Mouse (Mus musculus) splenic B cell, adult 2 months (primary cell): ENCODE data around the gene Ddx5.

Source experiments
- DNase-seq: peaks from one replicate; pipeline ENCODE4 v3.0.0-alpha.2; 2011; ENCODE audit warnings: low read depth, low spot score
- H3K27me3 ChIP-seq: 2 replicates; pipeline ENCODE4 v1.6.1; 2012; ENCODE audit warnings: mild to moderate bottlenecking, low read length, moderate library complexity, mixed read lengths; ENCODE audit not compliant: control insufficient read depth, poor library complexity, insufficient read depth, severe bottlenecking
- H3K36me3 ChIP-seq: 2 replicates; pipeline ENCODE4 v1.6.1; 2012; ENCODE audit warnings: mild to moderate bottlenecking, low read length, moderate library complexity, mixed read lengths; ENCODE audit not compliant: control insufficient read depth, poor library complexity, insufficient read depth, severe bottlenecking

The Ddx5 gene

DNA sequence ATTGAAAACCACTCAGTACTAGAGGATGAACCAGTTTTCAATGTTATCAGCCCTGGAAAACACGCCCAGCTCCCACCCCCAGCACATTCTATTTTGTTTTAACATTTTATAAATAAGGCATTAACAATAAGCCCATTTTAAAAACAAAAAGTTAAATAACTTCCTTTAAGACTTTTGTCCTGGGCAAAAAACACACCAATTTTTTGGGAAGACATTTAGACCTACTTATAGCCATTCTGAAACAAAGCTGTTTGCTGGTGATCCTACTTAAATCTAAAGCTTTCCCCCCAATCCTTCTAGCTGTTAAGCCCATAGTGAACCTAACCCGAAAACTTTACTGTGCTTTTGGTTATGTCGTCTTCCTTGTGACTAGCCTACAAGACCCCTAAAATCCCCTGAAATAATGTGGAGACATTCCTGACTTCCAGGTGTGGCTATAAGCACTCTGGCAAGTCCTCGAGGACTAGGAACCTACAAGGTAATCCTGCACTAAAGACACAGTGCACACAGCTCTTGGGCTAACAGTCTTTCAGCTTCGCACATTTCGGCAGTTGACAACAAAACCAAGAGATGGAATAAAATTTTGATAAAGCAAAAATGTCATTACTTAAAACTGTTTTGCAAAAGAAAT is 8.3 kb downstream of the Ddx5 start:
- no peaks in the 10 kb centered on the region for H3K27me3 ChIP-seq
- peak; percentile 28 for DNase-seq

DNA sequence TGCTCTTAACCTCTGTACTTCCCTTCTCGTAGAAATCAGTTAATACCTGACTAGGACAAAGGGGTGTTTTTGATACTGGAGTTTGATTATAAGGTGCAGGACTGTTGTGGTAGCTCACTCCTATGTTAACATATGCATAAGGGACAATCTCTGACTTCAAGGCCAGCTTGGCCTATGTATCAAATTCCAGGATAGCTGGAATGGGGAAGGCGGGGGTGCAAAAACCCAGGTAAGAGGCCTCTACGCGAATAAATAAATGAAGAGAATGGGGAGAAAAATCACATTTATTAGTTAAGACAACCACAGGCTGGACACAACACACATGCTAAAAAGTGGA is 8.9 kb downstream of the Ddx5 start:
- DNase-seq, result no peak
- no peaks in the 10 kb centered on the region for H3K27me3 ChIP-seq
- peaks cover 48% of the 10 kb centered on the region for H3K36me3 ChIP-seq

More for the DNA sequence above, 8.3 kb downstream of the Ddx5 start:
- peaks cover 53% of the 10 kb centered on the region for H3K36me3 ChIP-seq

DNA sequence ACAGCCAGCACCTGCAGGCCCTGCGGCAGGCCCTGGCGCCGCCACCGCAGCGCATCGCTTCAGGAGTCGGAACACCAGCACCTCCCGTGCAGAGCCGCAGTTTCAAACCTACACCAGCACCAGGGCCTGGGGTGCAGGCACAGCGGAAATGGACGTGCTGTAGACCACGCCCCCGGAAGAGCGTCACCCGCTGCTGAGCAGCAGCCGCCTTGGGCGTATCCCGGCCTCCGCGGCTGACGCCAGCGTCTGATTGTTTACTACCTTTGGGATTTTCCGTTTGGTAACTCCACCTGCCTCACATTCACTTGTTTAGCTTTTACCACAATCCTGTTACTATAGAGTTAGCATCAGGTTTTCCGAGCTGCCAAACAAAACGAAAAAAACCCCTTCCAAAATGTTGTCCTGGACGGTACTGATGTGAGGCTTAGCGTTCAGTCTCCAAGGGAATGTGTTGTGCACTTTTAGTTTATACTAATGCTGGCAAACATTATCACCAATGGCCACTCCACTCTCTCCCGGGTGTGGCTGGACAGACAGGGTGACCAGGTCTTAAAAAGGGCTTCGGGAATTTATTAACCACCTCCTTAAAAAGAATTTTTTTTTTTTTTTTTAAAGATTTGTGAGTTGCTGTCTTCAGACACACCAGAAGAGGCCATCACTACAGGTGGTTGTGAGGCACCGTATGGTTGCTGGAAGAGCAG is 9.4 kb downstream of the Ddx5 start, which contains the start of gene Polg2:
Gene Polg2 (minus strand): TSS at position 150 of the 701 bp plus-strand sequence.
- peaks cover 49% of the 10 kb centered on the region for H3K36me3 ChIP-seq
- no peaks in the 10 kb centered on the region for H3K27me3 ChIP-seq
- DNase-seq, result peak; percentile 97

DNA sequence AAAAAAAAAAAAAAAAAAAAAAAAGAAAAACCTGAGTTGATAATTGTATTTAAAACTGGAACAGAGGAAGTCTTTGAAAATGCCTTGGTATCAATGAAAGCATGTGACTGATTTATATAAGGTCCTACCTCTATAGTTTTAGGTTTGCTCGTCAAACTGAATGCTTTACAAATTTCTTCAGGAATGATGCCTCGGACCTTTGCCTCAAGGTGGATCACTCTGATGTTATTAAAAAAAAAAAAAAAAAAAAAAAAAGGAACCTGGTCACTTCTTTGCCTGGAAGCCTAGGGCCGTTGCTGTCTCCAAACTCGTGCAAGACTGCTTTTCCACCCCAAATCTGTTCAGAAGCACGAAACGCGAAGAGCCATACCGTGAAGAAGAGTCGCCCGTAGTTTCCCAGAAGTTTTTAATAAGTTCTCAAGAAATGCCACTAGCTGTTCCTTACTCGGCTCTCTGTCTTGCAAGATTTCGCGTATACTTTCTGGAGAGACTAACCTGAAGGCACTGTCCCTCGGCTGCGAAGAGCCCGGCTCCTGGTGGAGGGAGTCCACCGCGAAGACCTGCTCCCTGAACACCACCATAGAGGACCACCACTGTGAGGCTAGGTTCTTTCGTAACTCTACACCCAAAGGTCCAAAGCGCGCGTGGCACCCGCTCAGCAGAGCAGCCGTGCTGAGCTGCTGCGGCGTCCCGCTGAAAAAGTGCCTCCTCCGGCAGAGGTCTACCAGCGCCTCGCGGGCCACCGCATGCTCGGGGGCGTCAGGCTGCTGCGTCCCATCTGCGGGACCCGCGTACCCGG is 10.2 kb downstream of the Ddx5 start:
- H3K36me3 ChIP-seq, result peaks cover 49% of the 10 kb centered on the region
- no peaks in the 10 kb centered on the region for H3K27me3 ChIP-seq
- no peak for DNase-seq

DNA sequence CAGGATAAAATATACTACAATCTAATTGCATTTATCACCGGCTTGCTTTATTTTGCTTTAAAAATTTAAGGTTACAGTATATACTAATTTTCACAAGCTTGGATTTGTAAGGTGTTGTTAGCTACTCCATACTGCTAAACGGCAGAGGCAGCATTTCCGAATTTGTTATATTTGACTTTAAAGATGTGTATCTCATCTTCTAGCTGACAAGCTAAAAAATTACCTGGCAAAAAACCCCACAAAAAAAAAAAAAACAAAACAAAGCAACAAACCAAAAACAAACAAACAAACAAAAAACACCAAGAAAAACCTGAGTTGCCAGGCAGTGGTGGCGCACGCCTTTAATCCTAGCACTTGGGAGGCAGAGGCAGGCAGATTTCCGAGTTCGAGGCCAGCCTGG is 10.9 kb downstream of the Ddx5 start:
- peaks cover 48% of the 10 kb centered on the region for H3K36me3 ChIP-seq
- no peak for DNase-seq
- no peaks in the 10 kb centered on the region for H3K27me3 ChIP-seq

DNA sequence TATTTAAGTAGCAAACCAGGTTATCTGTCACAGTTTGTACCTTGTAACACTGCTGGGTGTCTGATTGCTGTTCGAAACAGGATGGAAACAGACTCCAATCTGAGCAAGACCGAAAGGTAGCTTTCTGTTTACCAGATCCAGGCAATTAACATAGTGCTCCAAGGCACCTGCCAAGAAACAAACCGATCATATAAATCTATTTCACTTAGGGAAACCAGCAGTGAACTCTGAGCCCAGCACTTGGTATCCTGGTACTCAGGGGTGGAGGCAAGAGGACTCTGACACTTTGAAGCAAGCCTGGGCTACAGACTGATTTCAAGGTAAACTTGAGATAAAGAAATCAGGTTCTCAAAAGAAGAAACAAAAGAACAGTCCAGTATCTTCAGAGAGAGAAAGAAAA is 11.6 kb downstream of the Ddx5 start:
- Histone ChIP-seq H3K36me3 (peaks cover 45% of the 10 kb centered on the region), H3K27me3 (no peaks in the 10 kb centered on the region)
- DNase-seq, result peak; percentile 21

DNA sequence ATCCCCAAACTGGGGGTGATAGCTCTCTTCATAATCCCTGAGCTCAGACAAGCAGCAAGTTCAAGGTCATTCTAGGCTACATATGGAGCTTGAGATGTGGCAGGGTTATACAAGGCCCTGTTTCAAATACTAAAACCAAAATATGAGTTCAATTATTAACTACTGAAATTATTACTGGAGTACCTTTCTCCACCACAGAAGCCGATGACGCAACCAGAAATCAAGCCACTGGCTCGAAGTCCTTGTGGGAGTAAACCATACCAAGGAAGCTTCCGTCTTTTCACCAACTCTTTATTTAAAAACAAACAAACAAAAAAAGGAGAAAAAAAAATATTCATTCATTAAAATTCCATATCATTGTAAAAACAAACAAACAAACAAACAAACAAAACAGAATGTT is 12.0 kb downstream of the Ddx5 start:
- Histone ChIP-seq H3K27me3 (no peaks in the 10 kb centered on the region), H3K36me3 (peaks cover 40% of the 10 kb centered on the region)
- DNase-seq, result peak; percentile 14

DNA sequence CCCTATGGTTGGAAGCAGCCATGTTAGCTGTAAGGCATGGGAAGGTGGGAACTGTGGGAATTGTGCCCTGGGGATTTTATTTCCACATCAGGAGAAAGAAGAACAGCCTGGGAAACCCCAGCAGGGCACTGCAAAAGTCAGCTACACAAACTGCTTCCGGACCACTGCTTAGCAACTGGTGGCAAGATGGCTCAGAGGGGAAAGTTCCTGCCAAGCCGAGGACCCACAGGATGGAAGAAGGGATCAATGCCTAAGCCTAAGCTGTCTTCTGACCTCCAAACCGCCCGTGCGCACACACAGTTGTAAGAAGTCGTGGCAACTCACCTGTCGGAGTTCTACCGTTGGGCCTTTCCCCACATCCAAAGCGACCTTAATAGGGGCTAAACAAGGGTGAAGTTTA is 15.9 kb downstream of the Ddx5 start:
- H3K36me3 ChIP-seq, result peaks cover 37% of the 10 kb centered on the region
- DNase-seq, result peak; percentile 11
- H3K27me3 ChIP-seq, result no peaks in the 10 kb centered on the region

DNA sequence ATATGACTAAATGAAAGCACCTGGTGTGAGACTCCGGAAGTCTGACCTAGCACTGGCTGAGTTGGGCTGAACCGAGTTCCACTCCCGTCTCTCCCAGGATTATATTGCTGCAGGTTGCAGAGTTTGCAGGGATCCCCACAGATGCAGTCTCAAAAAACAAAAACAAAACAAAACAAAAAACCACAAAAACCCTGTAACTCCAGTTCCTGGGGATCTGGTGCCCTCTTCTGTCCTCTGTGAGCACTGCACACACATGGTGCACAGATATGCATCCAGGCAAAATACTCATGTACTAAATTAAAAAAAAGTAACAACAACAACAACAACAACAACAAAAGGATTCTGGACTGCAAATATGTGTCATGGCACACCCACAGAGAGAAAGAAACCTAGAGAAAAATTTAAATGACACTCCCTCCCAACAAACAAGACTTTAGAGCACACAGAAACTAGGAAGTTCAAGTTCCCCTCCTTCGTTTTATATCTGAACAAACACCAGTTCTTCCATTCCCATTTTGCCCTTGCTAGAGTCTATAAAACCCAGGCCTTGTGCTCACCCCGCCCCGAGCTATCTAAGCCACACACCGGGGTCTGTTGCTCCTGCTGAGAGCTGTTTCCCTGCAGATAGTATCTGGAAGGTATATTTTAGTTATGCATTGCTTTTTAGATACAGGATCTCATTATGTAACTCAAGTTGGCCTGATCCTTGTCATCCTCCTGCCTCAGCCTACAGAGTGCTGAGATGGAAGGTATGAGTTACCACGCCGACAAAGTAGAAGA is 18.6 kb downstream of the Ddx5 start:
- H3K36me3 ChIP-seq, result peaks cover 35% of the 10 kb centered on the region
- peak; percentile 80 for DNase-seq

DNA sequence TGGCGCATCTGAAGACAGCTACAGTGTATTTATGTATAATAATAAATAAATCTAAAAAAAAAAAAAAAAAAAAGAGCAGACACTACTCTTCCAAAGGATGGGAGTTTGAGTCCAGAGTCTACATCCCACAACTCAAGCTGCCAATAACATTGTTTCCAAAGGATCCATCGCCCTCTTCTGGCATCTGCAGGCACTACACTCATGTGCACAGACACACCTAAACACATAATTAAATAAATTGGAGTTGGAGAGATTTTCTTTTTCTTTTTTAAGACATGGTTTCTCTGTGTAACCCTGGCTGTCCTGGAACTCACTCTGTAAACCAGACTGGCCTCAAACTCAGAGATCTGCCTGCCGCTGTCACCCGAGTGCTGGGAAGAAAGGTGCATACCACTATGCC is 21.5 kb downstream of the Ddx5 start:
- no peaks in the 10 kb centered on the region for H3K27me3 ChIP-seq
- H3K36me3 ChIP-seq, result peaks cover 13% of the 10 kb centered on the region
- no peak for DNase-seq

More for the DNA sequence above, 18.6 kb downstream of the Ddx5 start:
- H3K27me3 ChIP-seq, result no peaks in the 10 kb centered on the region

DNA sequence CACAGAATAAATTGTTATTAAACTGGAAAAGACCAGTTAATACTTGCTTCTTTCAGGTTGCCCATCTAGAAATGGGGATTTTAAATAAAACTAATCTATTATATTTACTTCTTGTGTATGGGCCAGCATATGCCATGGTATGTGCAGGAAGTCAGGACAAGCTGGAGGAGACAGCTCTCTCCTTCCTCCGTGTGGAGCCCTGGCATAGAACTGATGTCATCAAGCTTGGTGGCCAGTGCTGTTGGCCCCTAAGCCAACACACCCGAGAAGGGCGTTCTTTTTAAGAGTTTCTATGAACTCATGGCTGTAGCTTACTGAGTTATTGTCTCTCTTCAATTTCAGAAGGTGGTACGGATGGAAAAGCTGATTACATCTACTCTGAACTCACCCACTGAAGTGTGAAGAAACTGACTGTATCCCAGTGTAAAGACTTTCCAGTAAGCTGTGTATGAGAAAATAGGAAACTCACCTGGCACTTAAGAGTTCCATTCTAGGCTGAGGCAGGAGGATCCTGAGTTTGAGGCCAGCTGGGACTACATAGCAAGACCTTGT is 22.3 kb downstream of the Ddx5 start:
- no peak for DNase-seq
- peaks cover 13% of the 10 kb centered on the region for H3K36me3 ChIP-seq
- H3K27me3 ChIP-seq, result no peaks in the 10 kb centered on the region

DNA sequence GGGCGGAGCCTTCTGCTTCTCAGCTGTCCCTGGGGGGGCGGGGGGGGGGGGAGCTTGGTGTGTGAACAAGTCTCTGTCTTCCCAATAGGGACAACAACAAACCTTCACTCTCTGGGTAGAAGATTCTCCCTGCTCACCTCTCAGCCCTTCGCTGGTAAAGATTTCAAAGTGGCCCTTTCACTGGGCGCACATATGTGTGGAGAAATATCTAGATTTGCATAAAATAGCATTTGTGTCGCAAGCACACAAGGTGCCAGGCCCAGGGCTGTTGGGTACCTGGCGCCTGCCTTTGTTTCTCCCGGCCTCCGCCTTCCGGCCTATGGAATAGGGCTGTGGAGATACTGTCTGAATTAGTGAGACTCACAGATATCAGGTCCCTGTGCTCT is 26.2 kb downstream of the Ddx5 start:
- H3K27me3 ChIP-seq, result no peaks in the 10 kb centered on the region
- DNase-seq, result no peak
- peaks cover 8% of the 10 kb centered on the region for H3K36me3 ChIP-seq

DNA sequence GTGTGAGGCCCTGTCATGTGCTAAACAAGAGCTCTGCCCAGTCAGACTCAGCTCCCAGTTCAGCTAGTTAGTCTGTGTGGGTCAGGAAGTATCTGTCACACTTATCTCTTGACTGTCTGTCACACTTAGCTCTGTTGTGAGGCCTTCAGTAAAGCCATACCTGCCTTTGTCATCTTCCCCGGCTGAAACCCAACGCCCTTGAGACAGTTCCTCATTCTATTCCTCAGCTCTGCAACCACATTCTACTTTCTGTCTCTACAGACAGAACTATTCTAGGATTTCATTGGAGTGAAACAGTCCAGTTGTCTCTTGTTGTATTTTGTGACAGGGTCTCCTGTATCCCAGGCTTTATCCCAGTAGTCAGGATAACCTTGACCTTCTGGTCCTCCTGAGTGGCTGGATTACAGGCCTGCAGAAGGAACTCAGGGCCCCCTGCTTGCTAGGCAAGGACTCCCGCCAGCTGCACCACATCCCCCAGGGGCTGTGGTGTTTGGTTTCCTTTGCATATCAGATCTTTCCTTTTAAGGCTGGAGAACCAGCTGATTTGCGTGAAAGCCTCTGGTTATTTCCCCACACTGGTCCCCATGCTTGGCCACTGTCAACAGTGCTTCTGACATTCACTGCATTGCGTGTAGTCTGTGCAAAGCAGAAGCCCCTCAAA is 26.7 kb downstream of the Ddx5 start:
- DNase-seq, result peak; percentile 90
- peaks cover 5% of the 10 kb centered on the region for H3K36me3 ChIP-seq
- H3K27me3 ChIP-seq, result no peaks in the 10 kb centered on the region

DNA sequence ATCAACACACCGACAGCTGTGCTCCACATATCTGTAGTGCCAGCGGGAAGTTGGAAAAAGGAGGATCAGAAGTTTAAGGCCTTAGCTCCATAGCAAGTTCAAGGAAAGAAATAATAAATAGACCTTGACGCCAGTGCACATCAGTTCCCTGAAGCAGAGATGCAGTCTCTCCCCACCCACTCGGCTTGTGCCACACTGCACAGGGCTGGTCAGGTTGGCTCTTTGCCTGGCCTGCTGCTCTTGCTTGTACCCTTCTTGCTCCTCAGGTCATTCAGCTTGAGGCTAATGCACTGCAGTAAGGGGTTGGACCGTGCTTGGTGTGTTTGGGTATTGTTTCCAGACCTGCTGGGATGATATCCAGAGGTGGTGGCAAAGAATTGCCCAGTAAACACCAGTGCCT is 28.5 kb downstream of the Ddx5 start:
- peaks cover 1% of the 10 kb centered on the region for H3K36me3 ChIP-seq
- no peak for DNase-seq

More for the DNA sequence above, 28.5 kb downstream of the Ddx5 start:
- H3K27me3 ChIP-seq, result no peaks in the 10 kb centered on the region
